Mouse (Mus musculus) olfactory bulb, adult 2 months (tissue): Measurements from ENCODE around the gene Ppfibp1.

Experiments
- CTCF ChIP-seq: fragments of 200-500 bp; IDR thresholded peaks from 2 replicates; pipeline ENCODE4 v1.5.1; 2012; ENCODE audit warnings: low read depth, mild to moderate bottlenecking, low read length, moderate library complexity; ENCODE audit not compliant: insufficient read depth
- POLR2A ChIP-seq: fragments of 200-500 bp; IDR thresholded peaks from 2 replicates; pipeline ENCODE4 v1.6.1; 2012; ENCODE audit warnings: mild to moderate bottlenecking, low read depth, low read length, moderate library complexity; ENCODE audit not compliant: insufficient read depth

DNA sequence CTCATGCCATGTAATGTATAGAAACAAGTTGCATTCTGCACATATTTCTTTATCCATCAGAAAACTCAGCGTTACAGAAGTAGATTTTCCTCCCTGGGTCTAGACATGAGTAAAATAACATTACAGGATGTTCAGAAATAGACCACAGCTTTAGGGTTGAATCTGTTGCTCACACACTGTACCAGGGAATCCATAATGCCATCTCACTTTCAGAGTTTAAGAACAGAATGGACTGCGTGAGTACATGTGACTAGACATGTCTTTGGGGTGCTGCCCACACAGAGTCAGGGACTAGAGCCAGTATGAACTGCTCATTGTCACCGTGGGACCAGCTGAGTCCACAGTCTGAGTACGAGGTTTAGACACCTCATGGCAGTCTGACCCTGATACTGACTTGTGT lies 110.4 kb downstream of the Ppfibp1 start:
- TF ChIP-seq CTCF (no peak), POLR2A (no peak)
